Mouse (Mus musculus) liver, adult 2 months (tissue): ENCODE measurements around the gene Smarcad1.

Experiments used
- CTCF ChIP-seq: fragments of 200-500 bp; IDR thresholded peaks from 2 replicates; pipeline ENCODE4 v1.5.1; 2011; ENCODE audit warnings: low read depth, low read length, control low read depth
- POLR2A ChIP-seq: fragments of 200-500 bp; IDR thresholded peaks from 2 replicates; pipeline ENCODE4 v1.6.1; 2011; ENCODE audit warnings: low read length, control low read depth; ENCODE audit not compliant: insufficient read depth; ENCODE audit errors: extremely low read depth

DNA sequence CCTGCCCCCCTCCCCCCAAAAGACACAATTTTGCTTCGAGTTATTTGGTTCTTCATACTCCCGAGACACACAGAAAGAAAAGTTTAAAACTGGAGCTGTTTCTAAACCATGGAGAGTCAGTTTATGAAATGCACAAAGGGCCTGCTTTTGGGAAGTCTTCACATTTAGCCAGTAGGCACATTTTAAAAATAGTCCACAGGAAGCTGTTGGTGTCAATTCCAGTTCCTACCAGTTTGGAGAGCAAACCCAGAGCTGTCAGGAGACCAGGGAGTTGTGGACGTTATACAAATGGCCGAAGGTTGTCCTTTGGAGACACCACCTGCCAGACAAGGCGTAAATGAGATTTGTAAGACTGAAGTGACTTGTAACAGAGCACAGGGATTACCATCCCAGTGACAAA lies 122.6 kb downstream of the Smarcad1 start:
- TF ChIP-seq CTCF (no peak), POLR2A (no peak)
